Mouse (Mus musculus) embryonic facial prominence, embryonic 10.5 days (tissue): ENCODE measurements around the gene Abcf3. TPM values are rescaled to one million over a fixed set of nuclear protein-coding genes. Genes with fewer than 3 reads are reported as not detected.

Experiments
- DNase-seq: peaks from one replicate; pipeline ENCODE4 v3.0.0-alpha.2; 2017; ENCODE audit warnings: low spot score
- H3K27ac ChIP-seq: fragments of 300-500 bp; sonication (generic); replicated peaks from 2 replicates; pipeline ENCODE4 v1.5.1; 2016; ENCODE audit warnings: mild to moderate bottlenecking
- H3K27me3 ChIP-seq: fragments of 300-500 bp; sonication (generic); replicated peaks from 2 replicates; pipeline ENCODE4 v1.6.1; 2016; ENCODE audit warnings: low read depth, mild to moderate bottlenecking; ENCODE audit not compliant: poor library complexity, severe bottlenecking
- H3K36me3 ChIP-seq: fragments of 300-500 bp; sonication (generic); replicated peaks from 2 replicates; pipeline ENCODE4 v1.6.1; 2016; ENCODE audit warnings: mild to moderate bottlenecking, moderate library complexity
- H3K4me1 ChIP-seq: fragments of 300-500 bp; sonication (generic); 2 replicates; pipeline ENCODE4 v1.6.1; 2016
- H3K4me3 ChIP-seq: fragments of 300-500 bp; sonication (generic); 2 replicates; pipeline ENCODE4 v1.5.1; 2016; ENCODE audit warnings: mild to moderate bottlenecking, moderate library complexity
- H3K9me3 ChIP-seq: fragments of 300-500 bp; sonication (generic); 2 replicates; pipeline ENCODE4 v1.6.1; 2016; ENCODE audit warnings: mild to moderate bottlenecking
- WGBS: fragments of 180-500 bp; shearing (Covaris S2); methylation state at CpG from one replicate; pipeline ENCODE4 v1.1.7; 2016; 5-methylcytosine and 5-hydroxymethylcytosine counted together
- polyA plus RNA-seq: library from polyadenylated mRNA; unstranded; fragments of >200 nt; fragmentation: Nextera tagmentation; extraction: Ambion mirVana; gene quantifications from 2 replicates; pipeline ENCODE4 v1.2.1, GENCODE M21; 2016

Gene Abcf3
- polyA plus RNA-seq, 1 experiment from 2014 or later = 57.2 TPM

DNA sequence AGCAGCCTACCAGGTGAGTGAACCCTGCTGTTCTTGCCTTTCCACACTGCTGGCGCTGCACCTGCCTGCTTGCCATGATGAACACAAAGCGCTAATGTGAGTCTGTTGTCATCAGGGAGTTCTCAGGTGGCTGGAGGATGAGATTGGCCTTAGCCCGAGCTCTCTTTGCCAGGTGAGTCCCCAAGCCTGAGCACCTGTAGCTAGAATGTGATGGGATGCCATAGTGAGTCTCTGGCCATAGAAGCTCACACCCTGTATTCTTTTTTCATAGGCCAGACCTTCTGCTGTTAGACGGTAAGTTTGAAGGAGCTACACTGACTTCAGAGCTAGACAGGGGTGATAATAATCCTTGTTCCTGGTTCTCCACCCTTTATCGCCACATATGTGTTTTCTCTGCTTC, 3.3 kb downstream of the Abcf3 start:
- H3K4me1 ChIP-seq = peaks cover 16% of the 10 kb centered on the region
- DNase-seq = no peak
- WGBS = 94% methylated on average over 5 of the region's 5 CpGs

GRCm38 (mm10) chr16:20552594-20552993, 4.2 kb downstream of the Abcf3 start:
- no peak overlapping the region for H3K27ac ChIP-seq
- H3K4me3 ChIP-seq = no peak overlapping the region
- H3K27me3 ChIP-seq = no peaks in the 10 kb centered on the region
- H3K9me3 ChIP-seq = no peaks in the 10 kb centered on the region
- WGBS = 93% methylated on average over 1 of the region's 1 CpGs
- no peak for DNase-seq
- peaks cover 13% of the 10 kb centered on the region for H3K4me1 ChIP-seq
- H3K36me3 ChIP-seq = peaks cover 67% of the 10 kb centered on the region

More for the DNA sequence above, 3.3 kb downstream of the Abcf3 start:
- no peaks in the 10 kb centered on the region for H3K9me3 ChIP-seq
- H3K27me3 ChIP-seq = no peaks in the 10 kb centered on the region
- no peak overlapping the region for H3K4me3 ChIP-seq
- peaks cover 62% of the 10 kb centered on the region for H3K36me3 ChIP-seq
- no peak overlapping the region for H3K27ac ChIP-seq

DNA sequence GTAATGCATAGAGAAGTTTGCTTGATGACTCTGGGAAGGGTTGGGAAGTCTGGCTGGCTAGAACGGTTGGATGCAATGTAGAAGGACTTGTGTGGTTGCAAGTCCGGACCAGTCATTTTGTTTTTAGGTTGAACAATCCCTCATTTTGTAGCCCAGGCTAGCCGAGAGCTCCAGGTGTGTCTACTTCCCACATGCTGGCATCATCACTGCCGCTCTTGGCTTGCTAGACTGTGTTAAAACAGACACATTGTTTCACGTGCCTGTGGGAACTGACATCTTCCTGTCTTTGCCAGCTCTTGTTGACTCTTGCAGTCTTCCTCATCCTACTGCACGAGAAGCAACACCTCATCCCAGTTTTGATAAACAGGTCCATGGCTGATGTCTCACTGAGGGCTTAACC, 6.6 kb downstream of the Abcf3 start:
- Histone ChIP-seq H3K36me3 (peaks cover 88% of the 10 kb centered on the region), H3K4me3 (no peak overlapping the region), H3K27ac (no peak overlapping the region), H3K4me1 (no peaks in the 10 kb centered on the region), H3K9me3 (no peaks in the 10 kb centered on the region), H3K27me3 (no peaks in the 10 kb centered on the region)
- WGBS = 89% methylated on average over 6 of the region's 6 CpGs
- no peak for DNase-seq

GRCm38 (mm10) chr16:20557381-20557780, 9.0 kb downstream of the Abcf3 start:
- H3K4me1 ChIP-seq = no peaks in the 10 kb centered on the region
- DNase-seq = no peak
- H3K9me3 ChIP-seq = no peaks in the 10 kb centered on the region
- H3K27ac ChIP-seq = no peak overlapping the region
- WGBS = 75% methylated on average over 7 of the region's 7 CpGs
- H3K4me3 ChIP-seq = no peak overlapping the region
- no peaks in the 10 kb centered on the region for H3K27me3 ChIP-seq
- peaks cover 89% of the 10 kb centered on the region for H3K36me3 ChIP-seq

DNA sequence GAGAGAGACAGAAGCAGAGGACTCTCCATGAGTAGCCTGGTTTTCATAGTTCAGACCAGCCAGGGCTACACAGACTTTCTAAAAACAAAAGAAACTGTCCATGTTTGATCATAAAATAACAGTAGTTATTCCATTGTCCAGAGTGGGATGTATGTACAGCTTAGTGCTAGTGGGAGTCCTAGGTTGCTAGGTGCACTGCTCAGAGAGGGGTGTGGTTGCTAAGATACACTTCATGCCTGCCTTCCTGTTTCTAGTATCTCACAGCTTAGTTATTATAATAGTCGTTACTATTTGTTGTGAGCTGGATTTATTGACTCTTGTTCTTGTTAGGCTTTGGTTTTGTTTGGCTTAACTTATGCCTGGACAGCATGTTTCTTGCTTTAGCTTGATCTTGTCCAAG, 16.7 kb downstream of the Abcf3 start:
- Histone ChIP-seq H3K27ac (no peak overlapping the region), H3K36me3 (peaks cover 35% of the 10 kb centered on the region), H3K4me3 (no peak overlapping the region), H3K27me3 (no peaks in the 10 kb centered on the region), H3K9me3 (no peaks in the 10 kb centered on the region), H3K4me1 (no peaks in the 10 kb centered on the region)
- WGBS = 77% methylated on average over 1 of the region's 1 CpGs
- no peak for DNase-seq

- peaks cover 74% of the 10 kb centered on the region for H3K27me3 ChIP-seq
- no peaks in the 10 kb centered on the region for H3K9me3 ChIP-seq
- WGBS = under 1% methylated on average over 24 of the region's 24 CpGs
- peak within 1 kb of the TSS; percentile 64 for H3K4me3 ChIP-seq
- H3K4me1 ChIP-seq = peaks cover 25% of the 10 kb centered on the region
- H3K27ac ChIP-seq = peak within 1 kb of the TSS; percentile 1
- no peak for DNase-seq
- H3K36me3 ChIP-seq = no peaks in the 10 kb centered on the region
Measured at GRCm38 (mm10) chr16:20589366-20589938, 41.1 kb downstream of the Abcf3 start, which contains the start of gene Vwa5b2. Gene Vwa5b2, plus strand, starts transcription at chr16:20589471.

DNA sequence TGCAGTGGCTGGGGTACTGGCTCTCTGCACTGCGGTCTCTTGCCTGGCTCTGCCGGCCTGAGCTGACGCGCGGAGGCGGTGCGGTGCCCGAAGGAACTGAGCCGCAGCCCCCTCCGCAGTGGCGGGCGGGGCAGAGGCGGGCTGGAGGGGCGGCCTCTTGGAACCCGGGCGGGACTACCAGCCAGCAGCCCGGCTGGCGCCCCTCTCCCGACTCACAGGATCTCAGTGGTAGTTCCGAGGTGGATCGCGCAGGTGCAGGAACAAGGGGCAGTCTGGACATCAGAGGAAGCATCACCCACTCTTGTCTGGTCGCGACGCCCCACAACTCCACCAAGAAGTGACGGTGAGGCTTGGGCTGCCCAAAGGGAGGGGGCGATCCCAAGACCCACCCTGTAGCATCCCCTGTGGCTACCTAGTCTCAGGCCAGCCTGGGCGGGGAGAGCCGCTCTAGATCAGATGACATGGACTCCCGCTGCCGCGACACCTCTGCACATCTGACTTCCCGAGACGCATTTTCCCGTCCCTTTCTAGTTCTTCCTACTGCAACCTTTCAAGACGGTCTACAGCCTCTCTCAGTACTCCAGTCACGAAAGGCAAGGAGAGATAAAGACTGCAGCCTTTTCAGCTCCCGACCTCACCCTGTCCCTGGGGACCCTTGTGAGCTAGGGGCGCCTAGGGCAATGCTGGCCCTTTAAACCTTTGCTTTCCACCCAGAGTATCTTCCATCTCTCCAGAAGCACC, 41.7 kb downstream of the Abcf3 start:
- Histone ChIP-seq H3K27ac (peak overlapping the region; percentile 1), H3K36me3 (no peaks in the 10 kb centered on the region), H3K9me3 (no peaks in the 10 kb centered on the region), H3K27me3 (peaks cover 80% of the 10 kb centered on the region), H3K4me3 (peak overlapping the region; percentile 64), H3K4me1 (peaks cover 25% of the 10 kb centered on the region)
- under 1% methylated on average over 39 of the region's 39 CpGs for WGBS
- DNase-seq = peak; percentile 75

DNA sequence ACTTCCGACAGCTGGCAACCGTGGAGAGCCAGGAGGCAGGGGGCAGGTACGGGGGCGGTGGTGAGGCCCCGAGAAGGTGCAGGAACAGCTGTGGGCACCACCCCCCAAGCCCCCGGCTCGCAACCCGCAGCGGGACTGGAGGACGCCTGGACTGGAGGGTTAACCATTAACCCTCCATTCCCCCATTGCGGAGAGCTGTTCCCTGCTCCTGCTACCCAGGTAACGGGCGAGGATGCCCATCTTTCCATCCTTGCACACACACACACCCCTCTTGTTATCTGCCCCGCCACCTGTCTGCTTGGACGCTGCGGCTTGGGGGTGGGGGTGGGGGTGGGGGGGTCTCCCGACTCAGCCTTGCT, 42.3 kb downstream of the Abcf3 start:
- Histone ChIP-seq H3K4me1 (peaks cover 25% of the 10 kb centered on the region), H3K9me3 (no peaks in the 10 kb centered on the region), H3K4me3 (peak overlapping the region; percentile 64), H3K27ac (no peak overlapping the region), H3K36me3 (no peaks in the 10 kb centered on the region), H3K27me3 (peaks cover 86% of the 10 kb centered on the region)
- WGBS = 3% methylated on average over 17 of the region's 17 CpGs
- DNase-seq = no peak

DNA sequence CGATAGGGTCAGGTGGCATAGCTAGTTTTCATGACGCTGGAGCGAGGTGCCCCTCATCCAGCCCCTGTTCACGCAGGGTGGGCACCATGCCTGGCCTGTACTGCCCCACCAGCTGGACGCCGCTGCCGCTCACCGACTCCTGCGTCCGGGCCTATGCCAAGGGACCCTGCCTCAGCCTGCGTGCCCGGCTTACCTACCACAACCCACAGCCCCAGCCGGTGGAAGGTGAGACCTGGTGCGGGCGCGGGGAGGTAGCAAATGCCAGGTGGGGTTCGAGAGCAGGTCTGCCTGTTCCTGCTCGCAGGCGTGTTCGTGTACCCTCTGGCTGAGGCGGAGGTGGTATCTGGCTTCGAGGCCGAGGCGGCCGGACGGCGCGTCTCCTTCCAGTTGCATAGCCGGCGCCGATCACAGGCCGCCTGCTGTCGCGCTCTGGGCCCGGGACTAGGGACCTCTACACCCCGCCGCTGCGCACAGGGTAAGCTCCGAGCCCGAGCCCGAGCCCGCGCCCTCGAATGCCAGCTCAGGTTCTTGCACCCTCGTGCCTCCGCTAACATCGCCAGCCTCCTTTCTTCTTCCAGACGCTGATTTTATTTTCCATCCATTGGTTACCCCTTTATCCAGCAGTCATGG, 42.8 kb downstream of the Abcf3 start:
- H3K36me3 ChIP-seq = no peaks in the 10 kb centered on the region
- peak overlapping the region; percentile 64 for H3K4me3 ChIP-seq
- DNase-seq = peak; percentile 49
- H3K27me3 ChIP-seq = peaks cover 91% of the 10 kb centered on the region
- 5% methylated on average over 48 of the region's 48 CpGs for WGBS
- H3K4me1 ChIP-seq = peaks cover 25% of the 10 kb centered on the region
- H3K27ac ChIP-seq = no peak overlapping the region
- H3K9me3 ChIP-seq = no peaks in the 10 kb centered on the region

DNA sequence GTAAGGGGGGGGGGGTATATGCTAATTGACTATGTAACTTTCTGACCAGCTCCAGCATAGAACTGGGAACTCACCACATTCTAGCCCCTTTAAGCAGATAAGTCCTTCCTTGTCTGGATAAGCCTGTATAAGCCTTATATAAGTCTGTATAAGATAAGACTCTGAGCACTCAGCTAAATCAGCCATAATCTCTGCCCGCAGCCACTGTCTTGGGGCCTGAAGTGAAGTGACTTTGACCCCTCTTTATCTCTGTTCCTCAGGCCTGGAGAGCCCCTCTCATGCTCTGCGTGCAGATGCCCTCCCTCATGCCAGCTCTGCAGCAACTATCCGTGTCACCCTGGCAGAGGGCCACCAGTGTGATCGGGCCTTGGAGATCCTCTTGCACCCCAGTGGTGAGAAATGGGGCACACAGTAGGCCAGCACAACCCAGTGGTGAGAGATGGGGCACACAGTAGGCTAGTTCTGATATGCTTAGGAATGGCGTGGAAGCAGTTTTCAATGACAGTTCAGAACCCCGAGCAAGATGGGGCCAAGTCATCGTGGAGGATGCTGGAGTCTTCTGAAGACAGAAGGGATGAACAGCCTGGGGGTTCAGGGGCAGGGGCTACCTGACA, 46.8 kb downstream of the Abcf3 start:
- no peak overlapping the region for H3K4me3 ChIP-seq
- 88% methylated on average over 7 of the region's 7 CpGs for WGBS
- peaks cover 61% of the 10 kb centered on the region for H3K27me3 ChIP-seq
- H3K36me3 ChIP-seq = no peaks in the 10 kb centered on the region
- no peak overlapping the region for H3K27ac ChIP-seq
- H3K4me1 ChIP-seq = peaks cover 18% of the 10 kb centered on the region
- no peak for DNase-seq
- H3K9me3 ChIP-seq = no peaks in the 10 kb centered on the region

DNA sequence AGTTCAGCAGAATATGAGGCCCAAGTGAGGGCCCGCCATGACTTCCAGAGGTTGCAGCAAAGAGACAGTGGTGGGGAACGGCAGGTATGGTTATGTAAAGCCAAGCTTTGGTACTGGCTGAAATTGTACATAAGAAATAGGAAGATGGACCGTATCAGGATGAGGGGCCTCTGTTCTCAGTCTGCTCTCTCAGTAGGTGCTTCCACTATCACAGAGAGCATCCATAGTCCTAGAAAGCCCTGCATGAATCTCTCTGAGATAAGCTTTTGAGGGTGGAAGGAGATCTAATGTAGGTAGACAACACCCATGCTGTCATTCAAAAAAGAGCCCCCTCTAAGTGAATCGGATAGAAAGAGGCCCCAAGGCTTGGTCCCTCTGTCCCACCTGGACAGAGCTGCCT, 47.4 kb downstream of the Abcf3 start:
- peaks cover 12% of the 10 kb centered on the region for H3K4me1 ChIP-seq
- H3K4me3 ChIP-seq = no peak overlapping the region
- no peaks in the 10 kb centered on the region for H3K9me3 ChIP-seq
- no peaks in the 10 kb centered on the region for H3K36me3 ChIP-seq
- H3K27ac ChIP-seq = no peak overlapping the region
- peaks cover 55% of the 10 kb centered on the region for H3K27me3 ChIP-seq
- whole genome bisulfite sequencing = 88% methylated on average over 4 of the region's 4 CpGs
- DNase-seq = no peak

- Histone ChIP-seq H3K9me3 (no peaks in the 10 kb centered on the region), H3K27me3 (peaks cover 44% of the 10 kb centered on the region), H3K4me3 (no peak overlapping the region), H3K27ac (no peak overlapping the region), H3K36me3 (no peaks in the 10 kb centered on the region), H3K4me1 (peaks cover 5% of the 10 kb centered on the region; the same call in 1 of the 2 replicates)
- DNase-seq = no peak
- 63% methylated on average over 7 of the region's 7 CpGs for WGBS
Measured at GRCm38 (mm10) chr16:20596687-20597441, 48.5 kb downstream of the Abcf3 start.
